Mouse (Mus musculus) ovary, postnatal 14 days (tissue): Measurements from ENCODE around the gene Npas2.

ENCODE experiments used
- DNase-seq: peaks from one replicate; pipeline ENCODE4 v3.0.0; 2022; ENCODE audit warnings: low spot score

The Npas2 gene

GRCm38 (mm10) chr1:39192997-39193861 is at the start of gene Npas2:
TSS of gene Npas2 (plus strand) at chr1:39193731.
- DNase-seq: no peak

- no peak for DNase-seq
Observed at GRCm38 (mm10) chr1:39156778-39157177, 36.8 kb upstream of the Npas2 start.

- no peak for DNase-seq
Observed at GRCm38 (mm10) chr1:39160167-39160566, 33.4 kb upstream of the Npas2 start.

- no peak for DNase-seq
Observed at GRCm38 (mm10) chr1:39163077-39163476, 30.5 kb upstream of the Npas2 start.

- DNase-seq: no peak
Observed at GRCm38 (mm10) chr1:39176690-39177089, 16.8 kb upstream of the Npas2 start.

- DNase-seq: no peak
Observed at GRCm38 (mm10) chr1:39177211-39177610, 16.3 kb upstream of the Npas2 start.

- no peak for DNase-seq
Observed at GRCm38 (mm10) chr1:39179806-39180205, 13.7 kb upstream of the Npas2 start.

GRCm38 (mm10) chr1:39180517-39180916 is 13.0 kb upstream of the Npas2 start:
- no peak for DNase-seq

GRCm38 (mm10) chr1:39181901-39182300 is 11.6 kb upstream of the Npas2 start:
- DNase-seq: no peak

GRCm38 (mm10) chr1:39185833-39186232 is 7.7 kb upstream of the Npas2 start:
- no peak for DNase-seq

GRCm38 (mm10) chr1:39186711-39187437 is 6.7 kb upstream of the Npas2 start:
- peak; percentile 42 for DNase-seq

- no peak for DNase-seq
Observed at GRCm38 (mm10) chr1:39191122-39191521, 2.4 kb upstream of the Npas2 start.

GRCm38 (mm10) chr1:39192460-39192996 is 1.0 kb upstream of the Npas2 start:
- peak; percentile 62 for DNase-seq

- peak; percentile 34 for DNase-seq
Observed at GRCm38 (mm10) chr1:39193862-39194675, 538 bp downstream of the Npas2 start.

GRCm38 (mm10) chr1:39194959-39195358 is 1.4 kb downstream of the Npas2 start:
- no peak for DNase-seq

- DNase-seq: no peak
Observed at GRCm38 (mm10) chr1:39196126-39196525, 2.6 kb downstream of the Npas2 start.

- no peak for DNase-seq
Observed at GRCm38 (mm10) chr1:39196676-39197375, 3.3 kb downstream of the Npas2 start.

- no peak for DNase-seq
Observed at GRCm38 (mm10) chr1:39205021-39205420, 11.5 kb downstream of the Npas2 start.

- no peak for DNase-seq
Observed at GRCm38 (mm10) chr1:39205697-39206096, 12.2 kb downstream of the Npas2 start.

- no peak for DNase-seq
Observed at GRCm38 (mm10) chr1:39206942-39207341, 13.4 kb downstream of the Npas2 start.

- DNase-seq: no peak
Observed at GRCm38 (mm10) chr1:39210928-39211327, 17.4 kb downstream of the Npas2 start.
